Mouse (Mus musculus): ENCODE measurements around the gene Vmn1r34.

Gene Vmn1r34

GRCm38 (mm10) chr6:66643779-66644178 is at the start of gene Vmn1r34:
Vmn1r34 (minus strand) TSS chr6:66643879.
- WGBS: 87% methylated on average over 1 of the region's 1 CpGs

DNA sequence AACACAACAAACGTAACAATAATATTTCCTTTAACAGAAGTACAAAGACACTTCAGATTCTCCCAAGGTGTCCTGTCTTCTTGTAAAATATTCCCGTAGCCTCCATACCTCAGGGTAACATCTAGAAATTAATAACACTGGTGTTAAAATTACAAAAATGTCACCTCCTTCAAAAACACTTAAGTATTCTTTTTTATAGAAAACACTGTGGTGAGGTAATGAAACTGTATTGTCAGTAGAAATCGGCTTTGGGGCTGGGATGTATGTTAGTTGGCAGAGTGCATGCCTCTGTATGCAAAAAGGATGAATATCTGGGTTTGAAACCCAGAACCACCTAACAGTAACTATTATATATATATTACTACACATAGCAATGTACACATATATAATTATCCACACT is 42.1 kb upstream of the Vmn1r34 start, which contains the start of gene Vmn1r35:
TSS of gene Vmn1r35 (minus strand) at position 101 of the 400 bp plus-strand sequence.
- WGBS: 81% methylated on average over 3 of the region's 3 CpGs

DNA sequence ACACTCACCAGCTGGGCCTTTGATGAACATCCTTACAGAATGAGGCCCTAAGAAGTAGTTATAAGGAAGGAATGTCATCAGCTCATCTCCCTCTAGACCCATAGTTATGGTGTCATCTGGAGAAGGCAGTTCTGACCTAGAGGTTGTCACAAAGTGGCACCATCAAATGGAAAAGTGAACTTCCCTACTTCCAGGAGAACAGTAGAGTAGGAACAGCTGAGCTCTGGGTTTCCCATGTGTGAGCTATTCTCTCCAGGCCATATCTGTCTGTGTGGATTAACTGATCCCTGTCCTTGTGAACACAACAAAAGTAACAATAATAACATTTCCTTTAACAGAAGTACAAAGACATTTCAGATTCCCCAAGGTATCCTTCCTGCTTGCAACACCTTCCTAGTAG is 25.5 kb downstream of the Vmn1r34 start, which contains the start of gene Vmn1r33:
TSS of gene Vmn1r33 (minus strand) at position 101 of the 400 bp plus-strand sequence.

Data from cerebral cortex, adult 2 months (tissue).